ENCODE assay signal across 10 mouse cellular contexts in genomic region chr3:152208096-152208885, GRCm38 (mm10). TPM values are rescaled to one million over a fixed set of nuclear protein-coding genes. Genes with fewer than 3 reads are reported as not detected.
A peak's percentile ranks its signal among the peaks of the same experiment; 100 is the strongest.
DNase-seq lines count a peak whose midpoint lies in the region; ATAC-seq and TF ChIP-seq lines count a peak whose summit lies in the region.
"Had no signal": no experiment of that assay in that cellular context is flagged by ENCODE, and none has a peak within 500 bp of the region (broad histone marks: within the 10 kb centered on the region; RNA-seq: fewer than 3 reads in every experiment).

No protein-coding gene starts in this region.

- DNase-seq in lung, embryonic 14.5 days, result no peak
- no peak for DNase-seq in lung, postnatal 25 days (ENCODE audit: low spot score)
- no peak for DNase-seq in urinary bladder, postnatal 36 days (ENCODE audit: low spot score in 2 of 2)
- DNase-seq in layer of hippocampus, postnatal 14 days (ENCODE audit: low spot score in 2 of 2), result no peak
- DNase-seq: left cerebral cortex, postnatal 4 days; thymus, adult 18-20 months had no signal

- no peak overlapping the region for H3K9ac ChIP-seq in lung, embryonic 14.5 days
- H3K9ac ChIP-seq in intestine, postnatal 0 days (ENCODE audit: low read depth, low read length), result no peak overlapping the region
- H3K9ac ChIP-seq in neural tube, embryonic 14.5 days (replicated peaks; ENCODE audit: low read depth, low read length), result no peak overlapping the region

- H3K36me3 ChIP-seq in erythroblast, embryonic 14.5 days (ENCODE audit: control insufficient read depth), result peaks cover 57% of the 10 kb centered on the region
- peaks cover 5% of the 10 kb centered on the region; the same call in 1 of the 2 replicates for H3K36me3 ChIP-seq in lung, embryonic 14.5 days (ENCODE audit: insufficient read depth)
- H3K36me3 ChIP-seq in intestine, postnatal 0 days (ENCODE audit: control insufficient read depth, insufficient read depth), result no peaks in the 10 kb centered on the region
- no peaks in the 10 kb centered on the region for H3K36me3 ChIP-seq in neural tube, embryonic 14.5 days (ENCODE audit: control insufficient read depth, insufficient read depth, low read length)

- 80% methylated on average over 7 of the region's 7 CpGs for WGBS in lung, embryonic 14.5 days
- WGBS in intestine, postnatal 0 days, result 64% methylated on average over 7 of the region's 7 CpGs
- WGBS in neural tube, embryonic 14.5 days, result 94% methylated on average over 7 of the region's 7 CpGs

- H3K4me2 ChIP-seq in lung, embryonic 14.5 days, result peak overlapping the region; percentile 80
- peak overlapping the region; percentile 80; the same call in 1 of the 2 replicates for H3K4me2 ChIP-seq in intestine, postnatal 0 days (replicated peaks; ENCODE audit: low read depth)
- peak overlapping the region; percentile 91; the same call in 1 of the 2 replicates for H3K4me2 ChIP-seq in neural tube, embryonic 14.5 days (ENCODE audit: low read depth, low read length)

- H3K4me1 ChIP-seq in erythroblast, embryonic 14.5 days (ENCODE audit: control insufficient read depth), result peaks cover 55% of the 10 kb centered on the region
- H3K4me1 ChIP-seq in lung, embryonic 14.5 days (ENCODE audit: insufficient read depth), result peaks cover 6% of the 10 kb centered on the region; the same call in 1 of the 2 replicates
- H3K4me1 ChIP-seq in intestine, postnatal 0 days (replicated peaks; ENCODE audit: control insufficient read depth, insufficient read depth, low read length), result peaks cover 9% of the 10 kb centered on the region; the same call in 1 of the 2 replicates
- peaks cover 21% of the 10 kb centered on the region for H3K4me1 ChIP-seq in neural tube, embryonic 14.5 days (ENCODE audit: control insufficient read depth, insufficient read depth, low read length)

- H3K4me3 ChIP-seq in erythroblast, embryonic 14.5 days (replicated peaks), result peak overlapping the region; percentile 79
- no peak overlapping the region; the same call in 1 of the 2 replicates for H3K4me3 ChIP-seq in lung, embryonic 14.5 days (ENCODE audit: low read depth, low read length)
- no peak overlapping the region for H3K4me3 ChIP-seq in intestine, postnatal 0 days (ENCODE audit: low read depth, low read length)
- H3K4me3 ChIP-seq in neural tube, embryonic 14.5 days (ENCODE audit: low read depth, low read length), result no peak overlapping the region

- no peak overlapping the region for H3K27ac ChIP-seq in lung, embryonic 14.5 days (ENCODE audit: low read depth)
- H3K27ac ChIP-seq in intestine, postnatal 0 days (ENCODE audit: low read depth, low read length), result no peak overlapping the region
- no peak overlapping the region for H3K27ac ChIP-seq in neural tube, embryonic 14.5 days (ENCODE audit: low read depth, low read length)

- H3K27me3 ChIP-seq in erythroblast, embryonic 14.5 days (ENCODE audit: control insufficient read depth), result no peaks in the 10 kb centered on the region
- no peaks in the 10 kb centered on the region for H3K27me3 ChIP-seq in lung, embryonic 14.5 days (ENCODE audit: insufficient read depth, low read length)
- no peaks in the 10 kb centered on the region for H3K27me3 ChIP-seq in intestine, postnatal 0 days (replicated peaks; ENCODE audit: control insufficient read depth, insufficient read depth, low read length)
- H3K27me3 ChIP-seq in neural tube, embryonic 14.5 days (ENCODE audit: control insufficient read depth, insufficient read depth, low read length), result no peaks in the 10 kb centered on the region

- ATAC-seq in erythroblast, adult 5-6 weeks (replicated peaks; ENCODE audit: low FRiP score, poor library complexity, severe bottlenecking), result no peak
- ATAC-seq in lung, embryonic 14.5 days (ENCODE audit: insufficient read depth), result no peak
- no peak for ATAC-seq in intestine, postnatal 0 days
- ATAC-seq in neural tube, embryonic 14.5 days (ENCODE audit: low read depth), result no peak

- no peaks in the 10 kb centered on the region for H3K9me3 ChIP-seq in erythroblast, embryonic 14.5 days (ENCODE audit: control insufficient read depth, low read length)
- H3K9me3 ChIP-seq in lung, embryonic 14.5 days (ENCODE audit: low read depth, low read length), result no peaks in the 10 kb centered on the region
- H3K9me3 ChIP-seq in intestine, postnatal 0 days (ENCODE audit: control insufficient read depth), result no peaks in the 10 kb centered on the region
- no peaks in the 10 kb centered on the region for H3K9me3 ChIP-seq in neural tube, embryonic 14.5 days (ENCODE audit: control insufficient read depth, low read length)

- TF ChIP-seq CTCF in lung, embryonic 14.5 days (IDR thresholded peaks at IDR 0.05; ENCODE audit: low read depth), result no peak
- no peak for TF ChIP-seq CTCF in intestine, postnatal 0 days (IDR thresholded peaks at IDR 0.05; ENCODE audit: low read depth)

RNA-seq across cellular contexts. Expression of gene Dnajb4, which starts 1.8 kb away (rescaled TPM):
- polyA plus RNA-seq in erythroblast, embryonic 14.5 days (2012), result 0.78 and 0.87 TPM in 2 replicates
- 166 and 217 TPM in 2 replicates for total RNA-seq in erythroblast, adult 5-6 weeks (2015; ENCODE audit: low replicate concordance)
- total RNA-seq in erythroblast, adult 5-6 weeks (2017; ENCODE audit: low replicate concordance), result 316 and 353 TPM in 2 replicates
- polyA plus RNA-seq in lung, embryonic 14.5 days (2014; fragmentation: Nextera tagmentation; extraction: Ambion mirVana), result 33.7 and 36.8 TPM in 2 replicates
- polyA plus RNA-seq in intestine, postnatal 0 days (2015; fragmentation: Nextera tagmentation; extraction: Ambion mirVana), result 17.9 and 20.4 TPM in 2 replicates
- 48.6 and 50.4 TPM in 2 replicates for polyA plus RNA-seq in neural tube, embryonic 14.5 days (2014; fragmentation: Nextera tagmentation; extraction: Ambion mirVana)
- 10 to 100 TPM; 52.9 to 54.0 TPM for total RNA-seq in layer of hippocampus, postnatal 14 days (2021)

RNA-seq across cellular contexts. Expression of gene Fubp1, which starts 1.9 kb away (rescaled TPM):
- 27.0 and 29.1 TPM in 2 replicates for polyA plus RNA-seq in erythroblast, embryonic 14.5 days (2012)
- 48.9 and 97.6 TPM in 2 replicates for total RNA-seq in erythroblast, adult 5-6 weeks (2015; ENCODE audit: low replicate concordance)
- 108 and 142 TPM in 2 replicates for total RNA-seq in erythroblast, adult 5-6 weeks (2017; ENCODE audit: low replicate concordance)
- 300 and 305 TPM in 2 replicates for polyA plus RNA-seq in lung, embryonic 14.5 days (2014; fragmentation: Nextera tagmentation; extraction: Ambion mirVana)
- 60.6 and 64.8 TPM in 2 replicates for polyA plus RNA-seq in intestine, postnatal 0 days (2015; fragmentation: Nextera tagmentation; extraction: Ambion mirVana)
- polyA plus RNA-seq in neural tube, embryonic 14.5 days (2014; fragmentation: Nextera tagmentation; extraction: Ambion mirVana), result 223 and 230 TPM in 2 replicates
- total RNA-seq in layer of hippocampus, postnatal 14 days (2021), result 100 to 1,000 TPM; 119 to 133 TPM

RNA-seq across cellular contexts. Expression of gene Gipc2, which starts 42.3 kb away (rescaled TPM):
- not detected in 2 replicates for polyA plus RNA-seq in erythroblast, embryonic 14.5 days (2012)
- total RNA-seq in erythroblast, adult 5-6 weeks (2015; ENCODE audit: low replicate concordance), result not detected in 2 replicates
- 2.4 and 4.7 TPM in 2 replicates for total RNA-seq in erythroblast, adult 5-6 weeks (2017; ENCODE audit: low replicate concordance)
- 4.3 and 6.8 TPM in 2 replicates for polyA plus RNA-seq in lung, embryonic 14.5 days (2014; fragmentation: Nextera tagmentation; extraction: Ambion mirVana)
- polyA plus RNA-seq in intestine, postnatal 0 days (2015; fragmentation: Nextera tagmentation; extraction: Ambion mirVana), result 222 and 243 TPM in 2 replicates
- 7.7 and 15.2 TPM in 2 replicates for polyA plus RNA-seq in neural tube, embryonic 14.5 days (2014; fragmentation: Nextera tagmentation; extraction: Ambion mirVana)
- 1 to 10 TPM; 1.4 to 3.0 TPM for total RNA-seq in layer of hippocampus, postnatal 14 days (2021)

RNA-seq across cellular contexts. Expression of gene Nexn, which starts 57.9 kb away (rescaled TPM):
- not detected in 2 replicates for polyA plus RNA-seq in erythroblast, embryonic 14.5 days (2012)
- total RNA-seq in erythroblast, adult 5-6 weeks (2015; ENCODE audit: low replicate concordance), result not detected in 2 replicates
- not detected in 2 replicates for total RNA-seq in erythroblast, adult 5-6 weeks (2017; ENCODE audit: low replicate concordance)
- polyA plus RNA-seq in lung, embryonic 14.5 days (2014; fragmentation: Nextera tagmentation; extraction: Ambion mirVana), result 72.6 and 80.5 TPM in 2 replicates
- 30.0 and 30.3 TPM in 2 replicates for polyA plus RNA-seq in intestine, postnatal 0 days (2015; fragmentation: Nextera tagmentation; extraction: Ambion mirVana)
- 2.9 TPM in 2 replicates for polyA plus RNA-seq in neural tube, embryonic 14.5 days (2014; fragmentation: Nextera tagmentation; extraction: Ambion mirVana)
- total RNA-seq in layer of hippocampus, postnatal 14 days (2021), result 1 to 10 TPM; 1.5 to 4.7 TPM

Comparison
In these comparisons a context has a peak if more than half of its experiments do, and no peak if none do; other contexts are left out.
1. RNA of gene Dnajb4, which starts 1.8 kb away (polyA plus RNA-seq): 48.6 to 50.4 TPM in neural tube, embryonic 14.5 days, 33.7 to 36.8 TPM in lung, embryonic 14.5 days and 17.9 to 20.4 TPM in intestine, postnatal 0 days; 0.78 to 0.87 TPM in erythroblast, embryonic 14.5 days; every median in the first group is over 10 times any median in the second.
2. RNA of gene Gipc2, which starts 42.3 kb away (polyA plus RNA-seq): 222 to 243 TPM in intestine, postnatal 0 days; 7.7 to 15.2 TPM in neural tube, embryonic 14.5 days, 4.3 to 6.8 TPM in lung, embryonic 14.5 days and not detected in erythroblast, embryonic 14.5 days; every median in the first group is over 10 times any median in the second.
3. Peak in every context shown above with its lines, with median percentiles within 50 percentile points of each other: H3K4me2 ChIP-seq.